ENCODE assay signal across 16 mouse cellular contexts in genomic region chr7:143625151-143625550, GRCm38 (mm10). TPM values are rescaled to one million over a fixed set of nuclear protein-coding genes. Genes with fewer than 3 reads are reported as not detected.
DNase-seq lines count a peak whose midpoint lies in the region; ATAC-seq and TF ChIP-seq lines count a peak whose summit lies in the region.
"Had no signal": no experiment of that assay in that cellular context is flagged by ENCODE, and none has a peak within 500 bp of the region (broad histone marks: within the 10 kb centered on the region; RNA-seq: fewer than 3 reads in every experiment).

No protein-coding gene starts in this region.

- no peaks in the 10 kb centered on the region for H3K36me3 ChIP-seq in macrophage (ENCODE audit: inconsistent target)
- H3K36me3 ChIP-seq: forebrain, embryonic 12.5 days; heart, embryonic 15.5 days; hindbrain, embryonic 10.5 days; limb, embryonic 15.5 days had no signal

- POLR2A ChIA-PET in Patski (lab: Charles Lee), result no interaction called here

- H3K79me2 ChIP-seq in macrophage (ENCODE audit: inconsistent target), result peaks cover 36% of the 10 kb centered on the region

- in situ Hi-C loops in Patski (cut with MboI; ENCODE audit: low pct_unique_long_range_greater_than_20kb), result no loop called here

- ATAC-seq in Patski, result peak; percentile 57
- ATAC-seq: intestine, embryonic 16.5 days had no signal

- DNase-seq in 3134 (ENCODE audit: extremely low read depth, insufficient read length, low spot score), result peak; percentile 49
- peak; percentile 70 for DNase-seq in 3T3-L1 (ENCODE audit: low read depth, low spot score)
- peak; percentile 51 for DNase-seq in Patski (ENCODE audit: low read depth, low spot score)
- DNase-seq in frontal cortex, postnatal 36 days (ENCODE audit: low spot score in 2 of 2), result no peak
- DNase-seq in cerebellum, adult 18-20 months, result no peak
- no peak for DNase-seq in ovary, postnatal 36 days (ENCODE audit: low spot score)
- DNase-seq: heart, adult 18-20 months; kidney, postnatal 36 days; lung, adult 2 months had no signal

- 40% methylated on average over 5 of the region's 5 CpGs for WGBS in macrophage (ENCODE audit: missing documents)

- H3K27me3 ChIP-seq in Patski, result no peaks in the 10 kb centered on the region
- H3K27me3 ChIP-seq: forebrain, embryonic 12.5 days; limb, embryonic 15.5 days had no signal

- H3K4me3 ChIP-seq in macrophage (ENCODE audit: inconsistent target), result no peak overlapping the region
- H3K4me3 ChIP-seq: forebrain, embryonic 12.5 days; heart, embryonic 15.5 days; hindbrain, embryonic 10.5 days; limb, embryonic 15.5 days had no signal

- peak overlapping the region; percentile 47 for H3K27ac ChIP-seq in macrophage
- H3K27ac ChIP-seq: forebrain, embryonic 12.5 days; heart, embryonic 15.5 days; hindbrain, embryonic 10.5 days; limb, embryonic 15.5 days had no signal

- CTCF ChIA-PET in Patski (lab: Charles Lee), result no interaction called here

- TF ChIP-seq CTCF in Patski (IDR thresholded peaks at IDR 0.05), result no peak

RNA-seq across cellular contexts. Expression of gene Tnfrsf26, which starts 3.4 kb away (rescaled TPM):
- polyA plus RNA-seq in Patski (2021), result 0.06 TPM
- 10 to 100 TPM in 1 of 26 experiments, 1 to 10 TPM in 19, under 1 TPM in 6; 0.37 to 11.2 (median 1.9) TPM for total RNA-seq in macrophage (2018; cell fraction: chromatin; rRNA removed)
- 10 to 100 TPM in 4 of 26 experiments, 1 to 10 TPM in 22; 3.6 to 12.1 (median 6.2) TPM for total RNA-seq in macrophage (2018; cell fraction: cytosol; rRNA removed)
- 10 to 100 TPM in 6 of 26 experiments, 1 to 10 TPM in 20; 2.5 to 20.0 (median 7.6) TPM for total RNA-seq in macrophage (2018; cell fraction: nucleus; rRNA removed)
- polyA plus RNA-seq in macrophage (2018), result 5.9 to 10.7 TPM (median 10.6 TPM) in 3 replicates
- polyA plus RNA-seq: neural tube, embryonic 14.5 days had no signal

RNA-seq across cellular contexts. Expression of gene Tnfrsf22, which starts 24.3 kb away (rescaled TPM):
- polyA plus RNA-seq in Patski (2021), result 39.1 TPM
- 1 to 10 TPM in 14 of 26 experiments, under 1 TPM in 11, not detected in 1; 0.29 to 3.8 (median 1.3) TPM for total RNA-seq in macrophage (2018; cell fraction: chromatin; rRNA removed)
- total RNA-seq in macrophage (2018; cell fraction: cytosol; rRNA removed), result 1 to 10 TPM; 1.5 to 4.4 (median 2.9) TPM
- 10 to 100 TPM in 1 of 26 experiments, 1 to 10 TPM in 24, under 1 TPM in 1; 0.58 to 11.1 (median 2.1) TPM for total RNA-seq in macrophage (2018; cell fraction: nucleus; rRNA removed)
- 2.7 to 8.5 TPM (median 3.7 TPM) in 3 replicates for polyA plus RNA-seq in macrophage (2018)

RNA-seq across cellular contexts. Expression of gene Cars, which starts 25.3 kb away (rescaled TPM):
- 81.5 TPM for polyA plus RNA-seq in Patski (2021)
- 100 to 1,000 TPM in 21 of 26 experiments, 10 to 100 TPM in 5; 67.4 to 340 (median 171) TPM for total RNA-seq in macrophage (2018; cell fraction: chromatin; rRNA removed)
- 10 to 100 TPM; 21.0 to 92.9 (median 46.4) TPM for total RNA-seq in macrophage (2018; cell fraction: cytosol; rRNA removed)
- total RNA-seq in macrophage (2018; cell fraction: nucleus; rRNA removed), result 100 to 1,000 TPM in 14 of 26 experiments, 10 to 100 TPM in 12; 39.8 to 217 (median 109) TPM
- 22.1 to 22.6 TPM (median 22.5 TPM) in 3 replicates for polyA plus RNA-seq in macrophage (2018)

Comparison
In these comparisons a context has a peak if more than half of its experiments do, and no peak if none do; other contexts are left out.
1. DNase-seq: peak in 3134 (single experiment), 3T3-L1 (single experiment) and Patski (single experiment); none in frontal cortex, postnatal 36 days (0 of 2), cerebellum, adult 18-20 months (0 of 2) and ovary, postnatal 36 days (single experiment).